Mouse (Mus musculus): ENCODE results near the gene Ppl. TPM values are rescaled to one million over a fixed set of nuclear protein-coding genes. Genes with fewer than 3 reads are reported as not detected.

Gene Ppl
- polyA plus RNA-seq, 1 experiment from 2014 or later: 19.3 TPM

DNA sequence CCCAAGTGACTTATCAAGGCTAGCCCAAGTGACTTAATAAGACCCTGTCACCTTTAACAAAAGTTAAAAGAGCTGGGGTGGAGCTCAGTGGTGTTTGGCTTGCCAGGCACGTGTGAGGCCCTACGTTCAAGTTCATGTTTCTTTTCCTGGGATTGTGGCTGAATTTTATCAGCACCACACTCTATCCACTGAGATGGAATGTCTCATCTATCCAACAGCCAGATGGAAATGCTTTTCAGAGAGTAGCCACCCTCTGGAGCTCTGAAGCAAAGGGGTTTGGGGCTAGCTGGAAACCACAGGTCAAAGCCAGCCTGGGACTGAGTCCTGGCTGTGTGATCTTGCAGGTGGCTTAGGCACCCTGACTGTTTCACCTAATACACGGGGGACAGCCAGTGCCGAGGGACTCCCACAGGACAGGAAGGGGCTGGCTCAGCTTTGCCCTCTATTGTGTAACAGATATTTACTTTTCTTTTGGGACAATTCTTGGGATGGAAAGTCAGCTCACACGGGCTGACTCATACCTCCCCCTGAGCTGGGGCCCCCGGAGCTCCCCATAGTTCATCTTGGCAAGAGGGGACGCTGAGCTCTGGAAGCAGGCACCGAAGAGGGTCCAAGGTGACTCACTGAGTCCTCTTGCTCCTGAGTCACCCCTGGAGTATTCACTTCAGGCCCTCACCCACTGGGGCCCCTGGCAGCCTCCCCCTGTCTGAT lies 3.5 kb upstream of the Ppl start:
- Histone ChIP-seq H3K27me3 (replicated peaks; ENCODE audit: control insufficient read depth, insufficient read depth, low read length) (peaks cover 36% of the 10 kb centered on the region), H3K36me3 (ENCODE audit: control insufficient read depth, insufficient read depth, low read length) (no peaks in the 10 kb centered on the region), H3K4me2 (ENCODE audit: low read depth, low read length) (no peak overlapping the region), H3K9ac (ENCODE audit: low read depth, low read length) (no peak overlapping the region), H3K9me3 (ENCODE audit: control insufficient read depth, low read length) (no peaks in the 10 kb centered on the region), H3K4me3 (ENCODE audit: low read depth, low read length) (no peak overlapping the region), H3K4me1 (ENCODE audit: control insufficient read depth, insufficient read depth, low read length) (peaks cover 6% of the 10 kb centered on the region; the same call in 1 of the 2 replicates), H3K27ac (replicated peaks; ENCODE audit: low read depth, low read length) (peak overlapping the region; percentile 7; the same call in 1 of the 2 replicates)
- 72% methylated on average over 8 of the region's 8 CpGs for WGBS
- ATAC-seq (ENCODE audit: low read depth) (no peak), DNase-seq (ENCODE audit: low spot score) (no peak)

DNA sequence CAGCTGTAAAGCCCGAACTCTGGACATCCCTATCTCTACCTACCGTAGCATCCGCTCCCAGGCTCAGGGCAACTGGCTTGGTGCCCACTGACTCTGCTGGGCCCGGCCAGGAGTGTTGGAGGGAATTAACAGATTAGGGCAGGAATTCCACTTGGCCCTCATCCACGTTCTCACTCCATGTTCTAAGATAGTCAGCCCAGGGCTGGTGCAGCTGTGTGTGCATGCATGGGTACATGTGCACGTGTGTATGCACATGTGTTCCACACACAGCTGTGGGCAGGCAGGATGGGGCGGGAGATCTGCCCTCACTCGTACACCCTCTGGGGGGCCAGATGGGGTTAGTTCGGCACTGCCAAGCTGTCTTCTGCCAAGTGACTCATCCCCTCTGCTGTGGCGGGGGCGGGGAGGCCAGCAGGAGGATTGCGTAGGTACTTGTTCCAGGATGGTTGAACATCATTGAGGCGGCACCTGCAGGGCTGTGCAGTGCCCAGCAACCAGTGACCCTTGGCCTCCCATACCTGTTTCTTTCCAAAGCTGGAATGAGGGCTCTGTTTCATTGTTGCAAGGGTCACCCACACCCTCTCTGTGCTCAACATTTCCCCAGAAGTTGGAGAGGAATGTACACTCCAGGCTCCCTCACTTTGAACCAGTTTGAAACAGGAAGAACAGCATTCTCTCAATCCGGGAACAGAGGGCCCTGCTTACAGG lies 2.6 kb upstream of the Ppl start:
- peaks cover 6% of the 10 kb centered on the region; the same call in 1 of the 2 replicates for H3K4me1 ChIP-seq (ENCODE audit: control insufficient read depth, insufficient read depth, low read length)
- DNase-seq (ENCODE audit: low spot score) (peak; percentile 81), ATAC-seq (ENCODE audit: low read depth) (peak; percentile 64)
- H3K4me2 ChIP-seq (ENCODE audit: low read depth, low read length): no peak overlapping the region
- no peak overlapping the region for H3K9ac ChIP-seq (ENCODE audit: low read depth, low read length)
- no peaks in the 10 kb centered on the region for H3K9me3 ChIP-seq (ENCODE audit: control insufficient read depth, low read length)
- H3K27me3 ChIP-seq (replicated peaks; ENCODE audit: control insufficient read depth, insufficient read depth, low read length): peaks cover 44% of the 10 kb centered on the region
- no peak overlapping the region; the same call in 1 of the 2 replicates for H3K27ac ChIP-seq (replicated peaks; ENCODE audit: low read depth, low read length)
- WGBS: 66% methylated on average over 12 of the region's 14 CpGs
- no peak overlapping the region for H3K4me3 ChIP-seq (ENCODE audit: low read depth, low read length)
- no peaks in the 10 kb centered on the region for H3K36me3 ChIP-seq (ENCODE audit: control insufficient read depth, insufficient read depth, low read length)

DNA sequence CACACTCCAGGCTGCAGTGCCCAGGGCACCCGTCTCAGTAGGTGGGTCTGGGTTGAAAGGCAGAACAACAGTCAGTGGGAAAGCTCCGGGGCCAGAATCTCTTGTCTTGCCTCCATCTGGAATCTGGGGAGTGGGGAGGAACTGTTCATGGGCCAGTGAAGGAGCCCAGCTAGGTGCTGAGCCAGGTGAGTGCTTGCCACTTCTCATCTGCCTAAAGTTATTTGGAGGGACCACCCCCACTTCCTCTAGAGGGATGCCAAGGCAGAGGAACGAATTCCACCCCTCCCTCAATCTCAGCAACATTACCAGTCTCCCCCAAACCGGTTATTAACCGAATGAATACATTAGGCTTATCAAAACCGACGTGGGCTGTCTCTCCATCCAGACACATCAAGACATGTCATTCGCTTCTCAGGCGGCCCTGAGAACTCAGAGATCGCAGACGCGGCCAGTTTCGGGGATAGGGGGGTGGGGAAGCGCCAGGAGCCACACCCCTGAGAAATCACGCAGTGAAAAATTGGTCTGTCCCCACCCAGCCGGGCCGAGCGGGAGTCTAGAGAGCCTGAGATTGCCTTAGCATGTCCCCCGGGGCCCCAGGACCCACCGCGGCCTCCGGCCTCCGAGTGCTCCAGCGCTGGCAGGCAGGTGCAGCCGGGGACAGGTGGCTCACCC lies 834 bp downstream of the Ppl start:
- H3K27me3 ChIP-seq (replicated peaks; ENCODE audit: control insufficient read depth, insufficient read depth, low read length): peaks cover 55% of the 10 kb centered on the region
- no peaks in the 10 kb centered on the region for H3K36me3 ChIP-seq (ENCODE audit: control insufficient read depth, insufficient read depth, low read length)
- ATAC-seq (ENCODE audit: low read depth): no peak
- H3K27ac ChIP-seq (replicated peaks; ENCODE audit: low read depth, low read length): no peak overlapping the region
- 2% methylated on average over 23 of the region's 25 CpGs for WGBS
- H3K9me3 ChIP-seq (ENCODE audit: control insufficient read depth, low read length): no peaks in the 10 kb centered on the region
- H3K4me2 ChIP-seq (ENCODE audit: low read depth, low read length): peak overlapping the region; percentile 65
- DNase-seq (ENCODE audit: low spot score): peak; percentile 24
- H3K4me1 ChIP-seq (ENCODE audit: control insufficient read depth, insufficient read depth, low read length): peaks cover 6% of the 10 kb centered on the region; the same call in 1 of the 2 replicates
- peak overlapping the region; percentile 43 for H3K4me3 ChIP-seq (ENCODE audit: low read depth, low read length)
- H3K9ac ChIP-seq (ENCODE audit: low read depth, low read length): peak overlapping the region; percentile 54; the same call in 1 of the 2 replicates

DNA sequence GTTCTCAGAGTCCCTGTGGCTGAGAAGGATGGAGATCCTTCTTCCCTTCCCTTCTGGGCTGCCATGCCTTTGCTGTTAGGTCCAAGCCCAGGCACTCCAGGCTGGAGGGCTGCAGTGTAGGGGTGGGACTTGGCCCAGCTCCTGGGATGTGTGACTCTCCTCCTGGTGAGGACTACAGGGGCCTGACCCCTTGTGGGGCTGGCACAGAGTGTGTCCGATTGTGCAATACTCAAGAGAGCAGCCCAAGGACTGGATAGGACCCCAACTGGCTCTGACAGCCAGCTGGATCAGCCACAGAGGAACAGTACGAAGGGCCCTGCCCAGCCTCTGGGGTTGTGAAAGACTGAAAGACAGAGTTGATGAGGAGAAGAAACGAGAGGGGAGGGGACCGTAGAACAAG lies 1.5 kb downstream of the Ppl start:
- Histone ChIP-seq H3K4me3 (ENCODE audit: low read depth, low read length) (peak overlapping the region; percentile 43), H3K27ac (replicated peaks; ENCODE audit: low read depth, low read length) (no peak overlapping the region), H3K9me3 (ENCODE audit: control insufficient read depth, low read length) (no peaks in the 10 kb centered on the region), H3K27me3 (replicated peaks; ENCODE audit: control insufficient read depth, insufficient read depth, low read length) (peaks cover 55% of the 10 kb centered on the region), H3K4me2 (ENCODE audit: low read depth, low read length) (peak overlapping the region; percentile 65; the same call in 1 of the 2 replicates), H3K36me3 (ENCODE audit: control insufficient read depth, insufficient read depth, low read length) (no peaks in the 10 kb centered on the region), H3K9ac (ENCODE audit: low read depth, low read length) (no peak overlapping the region), H3K4me1 (ENCODE audit: control insufficient read depth, insufficient read depth, low read length) (peaks cover 6% of the 10 kb centered on the region; the same call in 1 of the 2 replicates)
- ATAC-seq (ENCODE audit: low read depth): no peak
- WGBS: 7% methylated on average over 4 of the region's 4 CpGs
- no peak for DNase-seq (ENCODE audit: low spot score)

GRCm38 (mm10) chr16:5130196-5130595 lies 2.0 kb downstream of the Ppl start:
- H3K27ac ChIP-seq (replicated peaks; ENCODE audit: low read depth, low read length): no peak overlapping the region
- H3K9me3 ChIP-seq (ENCODE audit: control insufficient read depth, low read length): no peaks in the 10 kb centered on the region
- H3K9ac ChIP-seq (ENCODE audit: low read depth, low read length): no peak overlapping the region
- peaks cover 55% of the 10 kb centered on the region for H3K27me3 ChIP-seq (replicated peaks; ENCODE audit: control insufficient read depth, insufficient read depth, low read length)
- H3K4me3 ChIP-seq (ENCODE audit: low read depth, low read length): no peak overlapping the region
- H3K36me3 ChIP-seq (ENCODE audit: control insufficient read depth, insufficient read depth, low read length): no peaks in the 10 kb centered on the region
- no peak overlapping the region for H3K4me2 ChIP-seq (ENCODE audit: low read depth, low read length)
- ATAC-seq (ENCODE audit: low read depth) (no peak), DNase-seq (ENCODE audit: low spot score) (no peak)
- peaks cover 6% of the 10 kb centered on the region; the same call in 1 of the 2 replicates for H3K4me1 ChIP-seq (ENCODE audit: control insufficient read depth, insufficient read depth, low read length)
- WGBS: 57% methylated on average over 2 of the region's 2 CpGs

- H3K36me3 ChIP-seq (ENCODE audit: control insufficient read depth, insufficient read depth, low read length): no peaks in the 10 kb centered on the region
- H3K4me1 ChIP-seq (ENCODE audit: control insufficient read depth, insufficient read depth, low read length): no peaks in the 10 kb centered on the region
- ATAC-seq (ENCODE audit: low read depth): no peak
- no peak for DNase-seq (ENCODE audit: low spot score)
- WGBS: 58% methylated on average over 6 of the region's 6 CpGs
- H3K27me3 ChIP-seq (replicated peaks; ENCODE audit: control insufficient read depth, insufficient read depth, low read length): peaks cover 3% of the 10 kb centered on the region; the same call in 1 of the 2 replicates
- H3K4me3 ChIP-seq (ENCODE audit: low read depth, low read length): no peak overlapping the region
- H3K4me2 ChIP-seq (ENCODE audit: low read depth, low read length): no peak overlapping the region
- no peak overlapping the region for H3K9ac ChIP-seq (ENCODE audit: low read depth, low read length)
- no peak overlapping the region for H3K27ac ChIP-seq (replicated peaks; ENCODE audit: low read depth, low read length)
- H3K9me3 ChIP-seq (ENCODE audit: control insufficient read depth, low read length): no peaks in the 10 kb centered on the region; the same call in 1 of the 2 replicates
Observed at GRCm38 (mm10) chr16:5123476-5123875, 8.7 kb downstream of the Ppl start.

GRCm38 (mm10) chr16:5119845-5120244 lies 12.4 kb downstream of the Ppl start:
- Histone ChIP-seq H3K36me3 (ENCODE audit: control insufficient read depth, insufficient read depth, low read length) (no peaks in the 10 kb centered on the region), H3K4me2 (ENCODE audit: low read depth, low read length) (no peak overlapping the region), H3K9ac (ENCODE audit: low read depth, low read length) (no peak overlapping the region), H3K4me3 (ENCODE audit: low read depth, low read length) (no peak overlapping the region), H3K27me3 (replicated peaks; ENCODE audit: control insufficient read depth, insufficient read depth, low read length) (no peaks in the 10 kb centered on the region), H3K4me1 (ENCODE audit: control insufficient read depth, insufficient read depth, low read length) (no peaks in the 10 kb centered on the region), H3K27ac (replicated peaks; ENCODE audit: low read depth, low read length) (no peak overlapping the region), H3K9me3 (ENCODE audit: control insufficient read depth, low read length) (no peaks in the 10 kb centered on the region; the same call in 1 of the 2 replicates)
- WGBS: 68% methylated on average over 4 of the region's 4 CpGs
- ATAC-seq (ENCODE audit: low read depth) (no peak), DNase-seq (ENCODE audit: low spot score) (peak; percentile 36)

GRCm38 (mm10) chr16:5119385-5119784 lies 12.8 kb downstream of the Ppl start:
- WGBS: 69% methylated on average over 4 of the region's 4 CpGs
- Histone ChIP-seq H3K4me1 (ENCODE audit: control insufficient read depth, insufficient read depth, low read length) (no peaks in the 10 kb centered on the region), H3K27ac (replicated peaks; ENCODE audit: low read depth, low read length) (no peak overlapping the region), H3K9me3 (ENCODE audit: control insufficient read depth, low read length) (no peaks in the 10 kb centered on the region; the same call in 1 of the 2 replicates), H3K9ac (ENCODE audit: low read depth, low read length) (no peak overlapping the region), H3K36me3 (ENCODE audit: control insufficient read depth, insufficient read depth, low read length) (no peaks in the 10 kb centered on the region), H3K4me3 (ENCODE audit: low read depth, low read length) (no peak overlapping the region), H3K27me3 (replicated peaks; ENCODE audit: control insufficient read depth, insufficient read depth, low read length) (no peaks in the 10 kb centered on the region), H3K4me2 (ENCODE audit: low read depth, low read length) (no peak overlapping the region)
- DNase-seq (ENCODE audit: low spot score) (no peak), ATAC-seq (ENCODE audit: low read depth) (no peak)
